Mouse (Mus musculus): ENCODE data around the gene St6galnac5. TPM values are rescaled to one million over a fixed set of nuclear protein-coding genes. Genes with fewer than 3 reads are reported as not detected.

St6galnac5 gene
- polyA plus RNA-seq, 1 experiment from 2014 or later, result 9.9 TPM

DNA sequence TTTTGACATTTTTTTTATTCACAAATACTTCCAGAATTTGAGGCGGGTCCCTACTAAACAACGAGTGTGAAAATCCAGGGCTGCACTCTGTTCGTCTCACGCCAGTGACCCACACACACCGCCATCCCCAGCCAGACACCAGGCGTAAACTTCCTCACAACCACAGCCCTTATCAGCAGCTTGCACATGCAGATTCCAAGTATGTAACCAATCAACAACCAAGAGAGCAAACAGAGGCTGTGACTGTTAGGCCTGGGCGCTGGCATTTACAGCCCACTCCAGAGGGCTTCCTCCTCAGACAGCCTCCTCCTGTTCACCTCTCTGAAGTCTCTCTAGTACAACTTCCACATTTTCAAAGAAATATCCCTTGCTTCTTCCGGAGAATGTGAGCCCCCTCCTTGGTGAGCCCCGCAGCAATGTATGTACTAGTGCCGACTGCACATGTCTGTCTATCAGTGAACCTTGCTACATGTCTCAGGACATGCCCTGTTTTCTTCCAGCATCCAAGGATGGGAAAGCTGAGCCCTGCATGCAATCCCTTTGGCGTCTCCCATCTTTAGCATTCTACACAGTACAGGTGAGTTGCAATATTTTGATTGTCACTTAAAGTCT lies 2.5 kb downstream of the St6galnac5 start:
- no peaks in the 10 kb centered on the region for H3K9me3 ChIP-seq
- H3K4me3 ChIP-seq, result no peak overlapping the region
- H3K36me3 ChIP-seq, result no peaks in the 10 kb centered on the region
- no peak for ATAC-seq (ENCODE audit: low FRiP score, low read depth)
- H3K27me3 ChIP-seq (replicated peaks), result peaks cover 15% of the 10 kb centered on the region
- 78% methylated on average over 11 of the region's 11 CpGs for WGBS
- no peak overlapping the region for H3K9ac ChIP-seq
- peaks cover 19% of the 10 kb centered on the region for H3K4me1 ChIP-seq
- peak overlapping the region; percentile 92 for H3K4me2 ChIP-seq (replicated peaks)
- no peak overlapping the region for H3K27ac ChIP-seq

DNA sequence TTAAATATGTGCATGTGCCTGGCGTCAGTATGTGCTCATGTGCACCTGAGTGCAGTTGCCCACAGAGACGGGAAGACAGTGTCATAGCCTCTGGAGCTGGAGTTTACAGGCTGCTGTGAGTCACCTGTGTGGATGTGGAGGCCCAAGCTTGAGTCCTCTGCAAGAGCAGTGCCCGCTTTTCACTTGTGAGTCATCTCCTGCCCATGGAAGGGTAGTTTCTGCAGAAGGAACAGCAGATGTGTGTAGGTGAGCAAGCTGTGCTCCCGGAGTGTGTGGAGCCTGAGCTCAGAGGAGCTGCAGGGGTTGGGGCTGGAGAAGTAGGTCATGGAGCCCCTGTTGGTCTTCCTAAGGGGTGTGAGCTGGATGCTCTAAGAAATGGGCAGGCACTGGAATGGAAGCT lies 10.7 kb downstream of the St6galnac5 start:
- no peaks in the 10 kb centered on the region for H3K36me3 ChIP-seq
- H3K9ac ChIP-seq, result no peak overlapping the region
- 89% methylated on average over 4 of the region's 4 CpGs for WGBS
- no peaks in the 10 kb centered on the region for H3K27me3 ChIP-seq (replicated peaks)
- H3K27ac ChIP-seq, result no peak overlapping the region
- H3K4me1 ChIP-seq, result no peaks in the 10 kb centered on the region
- no peak overlapping the region for H3K4me3 ChIP-seq
- H3K4me2 ChIP-seq (replicated peaks), result no peak overlapping the region
- 0 out of 2 replicates have a peak, but pooled peaks cover 2% of the 10 kb centered on the region for H3K9me3 ChIP-seq
- no peak for ATAC-seq (ENCODE audit: low FRiP score, low read depth)

DNA sequence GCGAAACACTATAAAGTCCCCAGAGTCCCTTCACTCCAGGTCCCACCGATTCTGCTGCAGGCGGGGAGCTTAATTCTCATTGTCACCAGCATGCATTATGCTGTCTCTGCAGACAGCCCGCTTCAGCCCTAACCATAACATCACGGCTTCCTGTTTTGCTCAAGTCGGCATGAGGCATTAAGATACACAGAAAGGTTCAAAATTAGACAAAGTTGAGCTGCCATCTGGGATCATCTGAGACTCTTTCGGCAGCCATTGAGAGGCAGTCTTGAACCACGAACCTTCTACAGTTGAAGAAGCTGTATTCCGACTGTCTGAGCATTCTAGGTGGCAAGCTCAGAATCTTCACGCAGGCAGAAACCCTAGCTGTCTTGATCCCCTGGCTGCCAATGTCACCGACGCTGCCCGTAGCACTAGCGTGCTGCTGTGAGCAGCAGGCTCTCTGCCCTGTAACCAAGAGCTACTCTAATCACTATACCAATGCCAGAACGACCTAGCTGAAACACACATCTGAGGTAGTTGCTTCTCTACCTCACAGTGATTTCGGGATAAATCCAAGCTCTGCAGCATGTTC lies 12.2 kb downstream of the St6galnac5 start:
- Histone ChIP-seq H3K4me2 (replicated peaks) (no peak overlapping the region), H3K27ac (no peak overlapping the region), H3K9me3 (0 out of 2 replicates have a peak, but pooled peaks cover 2% of the 10 kb centered on the region), H3K9ac (no peak overlapping the region), H3K4me3 (no peak overlapping the region), H3K36me3 (no peaks in the 10 kb centered on the region), H3K4me1 (no peaks in the 10 kb centered on the region), H3K27me3 (replicated peaks) (no peaks in the 10 kb centered on the region)
- 72% methylated on average over 16 of the region's 16 CpGs for WGBS
- no peak for ATAC-seq (ENCODE audit: low FRiP score, low read depth)

DNA sequence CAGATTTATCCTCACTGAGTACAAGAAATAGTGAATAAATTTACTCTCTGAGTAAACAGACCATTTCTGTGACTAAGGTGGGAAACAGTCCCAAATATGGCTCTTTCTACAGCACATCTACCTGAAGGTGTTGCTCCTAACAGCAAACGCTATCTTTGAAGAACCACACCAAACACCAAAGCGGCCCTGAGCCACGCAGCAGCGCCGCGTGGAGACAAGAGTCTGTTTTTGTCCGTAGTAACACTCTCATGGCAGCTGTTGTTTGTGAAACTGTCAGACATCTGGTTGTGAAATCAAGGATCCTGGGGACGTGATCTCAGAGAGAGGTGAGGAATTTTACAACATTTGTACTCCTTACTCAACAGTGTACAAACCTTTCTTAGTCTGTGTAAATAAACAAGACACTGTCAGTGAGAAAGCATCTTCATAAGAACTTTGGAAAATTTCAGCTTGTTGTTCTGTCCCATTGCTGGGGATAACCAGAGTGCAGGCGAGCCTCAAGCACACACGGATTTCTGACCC lies 20.1 kb downstream of the St6galnac5 start:
- no peaks in the 10 kb centered on the region for H3K36me3 ChIP-seq
- 0 out of 2 replicates have a peak, but pooled peaks cover 2% of the 10 kb centered on the region for H3K9me3 ChIP-seq
- H3K27ac ChIP-seq, result no peak overlapping the region
- no peak overlapping the region for H3K4me2 ChIP-seq (replicated peaks)
- H3K27me3 ChIP-seq (replicated peaks), result no peaks in the 10 kb centered on the region
- no peaks in the 10 kb centered on the region for H3K4me1 ChIP-seq
- no peak for ATAC-seq (ENCODE audit: low FRiP score, low read depth)
- WGBS, result 78% methylated on average over 10 of the region's 10 CpGs
- H3K4me3 ChIP-seq, result no peak overlapping the region
- no peak overlapping the region for H3K9ac ChIP-seq

DNA sequence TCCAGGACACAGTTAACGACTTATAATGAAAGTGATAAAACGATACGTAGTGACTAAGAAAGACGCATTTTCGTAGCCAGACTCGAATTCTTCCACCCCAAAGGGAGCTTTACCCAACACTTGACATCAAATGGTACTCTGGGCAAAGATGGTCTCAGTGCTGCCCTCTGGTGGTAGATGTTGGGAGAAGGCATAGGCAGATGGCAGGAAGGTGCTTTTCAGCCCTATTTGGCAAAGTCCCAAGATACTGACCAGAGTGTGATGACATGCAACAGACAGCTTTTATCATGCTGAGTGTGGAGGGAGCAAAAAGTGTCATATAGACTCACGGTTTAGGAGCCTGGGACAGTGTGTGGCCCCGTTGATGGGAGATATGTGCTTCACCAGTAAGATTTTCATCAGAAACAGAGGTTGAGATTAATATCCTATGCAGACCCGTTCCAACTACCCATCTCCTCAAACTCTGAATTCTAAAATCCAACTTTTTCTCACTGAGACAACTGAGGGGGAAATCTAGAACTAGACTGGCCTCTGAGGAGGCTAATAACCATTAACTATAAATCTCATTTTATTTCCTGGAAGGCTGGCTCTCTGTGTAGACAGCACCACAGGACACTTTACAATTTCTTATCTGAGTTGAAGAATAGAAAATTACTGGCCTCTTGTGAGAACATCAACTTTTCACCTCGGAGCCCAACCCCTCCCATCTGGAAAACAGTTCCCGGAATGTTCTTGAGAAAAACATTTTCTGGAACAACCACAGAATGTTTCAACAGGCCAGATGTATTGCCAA lies 23.5 kb downstream of the St6galnac5 start:
- no peak overlapping the region for H3K27ac ChIP-seq
- WGBS, result 64% methylated on average over 11 of the region's 11 CpGs
- no peaks in the 10 kb centered on the region for H3K36me3 ChIP-seq
- H3K9me3 ChIP-seq, result no peaks in the 10 kb centered on the region
- H3K4me2 ChIP-seq (replicated peaks), result no peak overlapping the region
- no peak overlapping the region for H3K4me3 ChIP-seq
- no peaks in the 10 kb centered on the region for H3K27me3 ChIP-seq (replicated peaks)
- no peaks in the 10 kb centered on the region for H3K4me1 ChIP-seq
- no peak overlapping the region for H3K9ac ChIP-seq
- ATAC-seq (ENCODE audit: low FRiP score, low read depth), result no peak

DNA sequence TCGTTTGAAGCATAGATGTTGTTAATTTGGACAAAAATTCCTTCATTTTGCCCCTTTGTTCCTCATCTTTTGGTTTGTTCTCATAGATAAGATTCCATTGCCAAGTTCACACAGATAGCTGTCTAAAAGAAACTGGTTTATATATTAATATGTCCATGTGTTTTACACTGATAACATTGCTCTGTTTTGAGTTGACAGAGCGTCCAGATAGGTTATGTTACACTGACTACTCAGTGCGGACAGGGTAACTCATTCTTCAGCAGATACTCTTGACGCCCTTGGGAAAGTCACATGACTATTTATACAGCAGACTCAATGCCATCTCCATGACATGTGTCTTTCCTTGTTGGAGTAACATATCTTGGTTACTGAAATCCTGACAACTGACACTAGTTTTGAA lies 25.3 kb downstream of the St6galnac5 start:
- Histone ChIP-seq H3K4me3 (no peak overlapping the region), H3K27ac (no peak overlapping the region), H3K9ac (no peak overlapping the region), H3K4me2 (replicated peaks) (no peak overlapping the region), H3K27me3 (replicated peaks) (no peaks in the 10 kb centered on the region), H3K36me3 (no peaks in the 10 kb centered on the region), H3K4me1 (no peaks in the 10 kb centered on the region), H3K9me3 (no peaks in the 10 kb centered on the region)
- ATAC-seq (ENCODE audit: low FRiP score, low read depth), result no peak
- 90% methylated on average over 4 of the region's 4 CpGs for WGBS

DNA sequence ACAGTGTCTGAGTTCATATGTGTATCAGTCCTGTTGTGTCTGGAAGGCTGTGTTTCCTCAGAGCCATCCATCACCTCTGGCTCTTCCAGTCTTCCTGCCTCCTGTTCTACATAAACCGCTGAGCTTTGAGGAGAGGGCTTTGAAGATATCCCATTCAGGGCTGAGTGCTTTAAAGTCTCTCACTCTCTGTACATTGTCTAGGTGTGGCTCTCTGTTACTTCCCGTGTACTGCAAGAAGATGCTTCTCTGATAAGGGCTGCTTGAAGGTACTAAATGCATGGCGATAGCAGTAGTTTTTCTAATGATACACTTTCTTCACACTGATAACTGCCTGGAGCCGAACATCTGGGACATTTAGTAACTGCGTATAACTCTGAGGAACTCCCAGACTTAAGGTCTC lies 26.0 kb downstream of the St6galnac5 start:
- Histone ChIP-seq H3K4me3 (no peak overlapping the region), H3K9me3 (no peaks in the 10 kb centered on the region), H3K27ac (no peak overlapping the region), H3K9ac (no peak overlapping the region), H3K4me2 (replicated peaks) (no peak overlapping the region), H3K36me3 (no peaks in the 10 kb centered on the region), H3K27me3 (replicated peaks) (no peaks in the 10 kb centered on the region), H3K4me1 (no peaks in the 10 kb centered on the region)
- no peak for ATAC-seq (ENCODE audit: low FRiP score, low read depth)
- 76% methylated on average over 5 of the region's 5 CpGs for WGBS

DNA sequence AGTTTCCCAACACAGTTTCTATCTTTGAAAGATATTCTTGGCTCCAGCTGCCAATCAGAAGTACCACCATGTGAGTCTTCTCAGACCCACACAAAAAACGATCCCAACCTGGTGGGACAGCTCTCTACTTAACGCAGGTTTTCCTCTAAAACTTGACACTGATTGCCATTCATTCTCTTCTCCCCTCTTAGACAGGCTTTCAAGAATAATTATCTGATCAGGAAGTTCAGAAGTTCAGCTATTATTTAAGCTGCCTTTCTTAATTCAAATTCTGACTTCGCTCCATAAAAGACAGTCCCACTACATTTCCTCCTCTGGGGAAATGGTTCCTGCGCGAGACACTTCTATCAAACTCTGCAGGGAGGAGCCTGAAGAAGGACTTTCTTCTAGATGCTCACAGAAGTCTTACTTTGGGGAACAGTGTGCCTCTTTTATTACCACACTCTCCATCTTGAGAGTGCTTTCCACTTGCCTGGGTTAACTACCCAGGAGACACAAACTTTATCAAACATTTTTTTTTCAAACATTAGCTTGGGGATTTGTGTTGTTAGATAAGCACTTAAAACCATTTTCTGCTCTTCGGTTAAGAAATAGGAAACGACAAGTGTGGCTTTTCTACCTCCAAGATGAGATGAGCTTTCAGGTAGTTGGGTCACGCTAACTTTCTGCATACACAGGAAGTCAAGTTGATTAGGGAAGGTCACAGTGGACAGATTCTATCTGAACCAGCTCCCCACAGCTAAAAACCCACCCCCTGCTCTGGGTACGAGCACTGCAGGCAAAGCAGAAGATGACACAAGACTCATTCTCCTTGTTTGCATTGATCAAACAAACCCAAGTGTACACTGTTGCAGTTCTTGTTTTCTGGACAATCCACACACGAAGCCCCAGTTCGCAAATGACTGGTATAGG lies 30.2 kb downstream of the St6galnac5 start:
- Histone ChIP-seq H3K36me3 (no peaks in the 10 kb centered on the region), H3K9me3 (no peaks in the 10 kb centered on the region), H3K4me3 (no peak overlapping the region), H3K9ac (no peak overlapping the region), H3K4me1 (no peaks in the 10 kb centered on the region), H3K4me2 (replicated peaks) (no peak overlapping the region), H3K27me3 (replicated peaks) (no peaks in the 10 kb centered on the region), H3K27ac (no peak overlapping the region)
- WGBS, result 78% methylated on average over 11 of the region's 11 CpGs
- ATAC-seq (ENCODE audit: low FRiP score, low read depth), result no peak

DNA sequence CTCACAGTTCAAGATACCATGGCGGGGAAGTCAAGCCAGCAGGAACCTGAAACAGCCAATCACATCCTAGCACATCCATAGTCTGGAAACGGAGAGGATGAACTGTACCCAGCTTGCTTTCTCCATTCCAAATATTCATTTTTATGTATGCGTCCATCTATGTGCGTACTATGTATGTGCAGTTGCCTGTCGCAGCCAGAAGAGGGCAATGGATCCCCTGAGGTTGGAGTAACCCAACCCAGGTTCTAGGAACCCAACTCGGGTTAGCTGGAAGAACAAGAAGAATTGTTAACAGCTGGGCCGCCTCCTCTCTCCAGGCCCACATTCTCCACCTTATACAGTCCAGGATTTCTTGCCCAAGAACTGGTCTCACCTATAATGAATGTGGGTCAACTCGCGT lies 31.1 kb downstream of the St6galnac5 start:
- H3K9ac ChIP-seq, result no peak overlapping the region
- H3K4me2 ChIP-seq (replicated peaks), result no peak overlapping the region
- H3K36me3 ChIP-seq, result no peaks in the 10 kb centered on the region
- H3K9me3 ChIP-seq, result no peaks in the 10 kb centered on the region
- WGBS, result 95% methylated on average over 9 of the region's 9 CpGs
- no peaks in the 10 kb centered on the region for H3K27me3 ChIP-seq (replicated peaks)
- H3K4me3 ChIP-seq, result no peak overlapping the region
- H3K27ac ChIP-seq, result no peak overlapping the region
- ATAC-seq (ENCODE audit: low FRiP score, low read depth), result no peak
- H3K4me1 ChIP-seq, result no peaks in the 10 kb centered on the region

DNA sequence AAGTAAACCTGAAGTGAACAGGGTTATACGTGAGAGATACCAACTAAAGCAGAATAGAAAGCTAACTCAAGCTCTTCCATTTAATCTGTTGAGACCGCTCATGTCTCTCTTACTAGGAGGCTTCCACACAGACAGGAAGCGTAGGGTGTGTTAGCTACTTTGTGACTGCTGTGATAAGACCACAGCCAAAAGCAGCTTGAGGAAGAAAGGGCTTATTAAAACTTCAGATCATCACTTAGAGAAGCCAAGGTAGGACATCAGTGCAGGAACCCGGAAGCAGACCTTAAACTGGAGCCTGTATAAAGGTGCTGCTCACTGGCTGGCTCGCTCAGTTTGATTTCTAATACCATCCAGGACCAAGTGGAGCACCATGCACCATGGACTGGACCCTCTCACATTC lies 31.7 kb downstream of the St6galnac5 start:
- no peak for ATAC-seq (ENCODE audit: low FRiP score, low read depth)
- Histone ChIP-seq H3K27ac (no peak overlapping the region), H3K36me3 (no peaks in the 10 kb centered on the region), H3K9me3 (no peaks in the 10 kb centered on the region), H3K27me3 (replicated peaks) (no peaks in the 10 kb centered on the region), H3K9ac (no peak overlapping the region), H3K4me1 (no peaks in the 10 kb centered on the region), H3K4me2 (replicated peaks) (no peak overlapping the region), H3K4me3 (no peak overlapping the region)
- 98% methylated on average over 5 of the region's 5 CpGs for WGBS

DNA sequence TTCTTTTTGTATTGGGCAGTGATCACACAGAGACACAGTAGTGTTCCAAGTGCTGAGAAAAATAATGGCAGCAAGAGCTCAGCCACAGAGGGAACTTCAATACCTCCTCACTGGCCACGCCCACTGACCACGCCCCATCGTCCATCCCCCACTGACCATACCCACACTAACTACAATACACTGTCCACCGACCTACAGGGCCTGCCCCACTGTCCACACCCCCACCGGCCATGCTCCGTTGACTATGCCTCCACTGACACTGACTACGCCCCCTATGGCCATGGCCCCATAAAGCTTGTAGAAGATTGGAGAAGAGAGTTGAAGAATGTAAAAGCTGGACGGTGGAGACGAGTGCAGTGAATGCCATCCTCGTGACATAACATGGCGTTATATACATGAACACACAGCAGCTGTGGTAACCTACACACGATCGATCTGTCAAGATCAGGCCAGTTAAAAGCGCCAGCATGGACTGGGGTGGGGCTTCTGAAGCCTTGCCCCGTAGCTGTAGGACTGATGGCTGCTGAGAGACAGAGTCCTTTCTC lies 32.7 kb downstream of the St6galnac5 start:
- H3K4me1 ChIP-seq, result no peaks in the 10 kb centered on the region
- no peak overlapping the region for H3K27ac ChIP-seq
- no peak overlapping the region for H3K4me3 ChIP-seq
- no peaks in the 10 kb centered on the region for H3K9me3 ChIP-seq
- no peaks in the 10 kb centered on the region for H3K27me3 ChIP-seq (replicated peaks)
- H3K9ac ChIP-seq, result no peak overlapping the region
- no peaks in the 10 kb centered on the region for H3K36me3 ChIP-seq
- ATAC-seq (ENCODE audit: low FRiP score, low read depth), result no peak
- WGBS, result 92% methylated on average over 15 of the region's 15 CpGs
- no peak overlapping the region for H3K4me2 ChIP-seq (replicated peaks)
